Mouse (Mus musculus) bone marrow macrophage, adult 2 months (primary cell): ENCODE measurements at regions not wholly inside any gene's neighbourhood (a gene's known extent, or its start where the extent isn't known, plus 50 kb on each side); places are given as distances from the start of the nearest gene placed in this dataset.

Experiments
- H3K27ac ChIP-seq: 2 replicates; pipeline ENCODE4 v1.5.1; 2012; ENCODE audit warnings: low read depth, low read length; ENCODE audit not compliant: insufficient read depth
- H3K4me1 ChIP-seq: 2 replicates; pipeline ENCODE4 v1.6.1; 2012; ENCODE audit warnings: low read length; ENCODE audit not compliant: control insufficient read depth, insufficient read depth
- H3K4me3 ChIP-seq: 2 replicates; pipeline ENCODE4 v1.5.1; 2012; ENCODE audit warnings: mild to moderate bottlenecking, low read length, moderate library complexity; ENCODE audit not compliant: insufficient read depth
- CTCF ChIP-seq: IDR thresholded peaks from 2 replicates; pipeline ENCODE4 v1.5.1; 2012; ENCODE audit warnings: low read depth, mild to moderate bottlenecking, low read length, moderate library complexity
- POLR2A ChIP-seq: IDR thresholded peaks from 2 replicates; pipeline ENCODE4 v1.6.1; 2012; ENCODE audit warnings: mild to moderate bottlenecking, low read depth, low read length, borderline replicate concordance

DNA sequence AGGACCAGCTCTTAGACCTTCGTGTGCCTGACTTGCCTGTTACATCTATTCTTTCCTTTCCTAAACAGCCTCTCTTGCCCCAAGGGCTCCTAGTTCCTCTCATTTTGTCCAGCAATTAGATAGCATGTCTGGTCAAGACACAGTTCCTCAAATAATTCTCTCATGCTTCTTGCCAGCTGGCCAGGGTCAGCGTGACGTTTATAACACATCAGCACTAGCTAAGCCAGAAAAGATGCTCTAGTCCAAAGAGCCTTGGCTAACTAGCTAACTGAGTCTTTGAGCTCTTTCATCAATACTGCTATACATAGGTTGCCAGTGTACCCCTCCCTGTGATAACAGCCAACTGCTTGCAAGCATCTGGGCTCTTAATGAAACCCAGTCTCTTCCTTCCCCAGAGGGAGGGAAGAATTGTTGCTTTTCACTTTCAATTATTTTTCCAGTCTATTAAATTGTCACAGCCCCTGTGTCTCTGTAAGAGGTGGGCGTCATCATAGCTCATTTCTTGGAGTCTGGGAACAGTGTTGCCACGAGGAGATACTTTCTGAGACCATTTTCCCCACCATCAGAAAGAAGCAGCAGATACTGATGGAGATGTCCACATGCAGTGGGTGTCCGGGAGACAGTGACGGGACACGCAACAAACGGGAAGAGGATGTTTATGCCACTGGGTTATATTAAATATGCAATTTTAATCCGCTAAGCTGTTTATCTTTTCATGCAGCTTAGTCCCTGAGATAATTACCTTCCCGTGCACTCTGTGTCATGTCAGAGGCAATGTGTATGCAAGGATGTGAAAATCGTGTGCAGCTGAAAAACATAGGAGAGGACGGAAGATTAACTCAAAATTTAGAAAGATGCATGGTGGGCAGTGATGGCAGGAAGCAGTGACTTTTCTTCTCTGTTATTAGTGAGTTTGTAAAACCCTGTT is 250.1 kb upstream of the Nmur2 start:
- Histone ChIP-seq H3K4me1 (no peaks in the 10 kb centered on the region), H3K27ac (no peak overlapping the region), H3K4me3 (no peak overlapping the region)
- TF ChIP-seq CTCF (no peak), POLR2A (no peak)

DNA sequence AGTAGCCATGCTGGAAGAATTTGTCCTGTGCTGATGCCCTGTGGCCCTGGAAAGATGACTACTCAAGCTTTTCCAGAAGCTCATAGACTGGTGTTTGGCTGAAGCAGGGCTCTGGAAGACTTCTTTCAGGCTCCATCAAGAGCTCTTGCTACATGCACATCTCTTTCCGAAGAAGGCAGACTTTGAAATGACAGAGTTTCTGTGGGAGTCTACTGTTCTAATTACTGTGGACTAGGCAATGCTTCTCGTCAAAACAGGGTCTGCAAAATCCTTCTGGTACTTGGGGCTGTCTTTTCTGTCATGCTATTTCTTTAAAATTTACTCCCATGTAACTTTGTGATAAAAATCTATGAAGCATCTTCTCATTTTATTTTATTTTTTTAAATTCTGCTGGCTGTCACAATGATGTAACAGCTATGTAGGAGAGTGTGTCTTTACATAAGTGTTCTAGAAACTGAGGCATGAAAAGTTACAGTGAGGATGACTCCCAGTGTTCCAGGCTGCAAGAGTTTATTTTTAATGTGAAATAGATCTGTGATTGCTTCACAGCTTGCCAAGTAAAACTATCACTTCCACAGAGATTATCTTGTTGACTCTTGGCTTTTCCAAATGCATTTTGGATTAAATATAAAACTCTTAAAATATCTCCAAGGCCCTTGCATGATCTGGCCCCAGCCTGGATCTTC is 244.9 kb upstream of the Nmur2 start:
- Histone ChIP-seq H3K4me3 (no peak overlapping the region), H3K4me1 (no peaks in the 10 kb centered on the region), H3K27ac (no peak overlapping the region)
- TF ChIP-seq POLR2A (no peak), CTCF (no peak)

DNA sequence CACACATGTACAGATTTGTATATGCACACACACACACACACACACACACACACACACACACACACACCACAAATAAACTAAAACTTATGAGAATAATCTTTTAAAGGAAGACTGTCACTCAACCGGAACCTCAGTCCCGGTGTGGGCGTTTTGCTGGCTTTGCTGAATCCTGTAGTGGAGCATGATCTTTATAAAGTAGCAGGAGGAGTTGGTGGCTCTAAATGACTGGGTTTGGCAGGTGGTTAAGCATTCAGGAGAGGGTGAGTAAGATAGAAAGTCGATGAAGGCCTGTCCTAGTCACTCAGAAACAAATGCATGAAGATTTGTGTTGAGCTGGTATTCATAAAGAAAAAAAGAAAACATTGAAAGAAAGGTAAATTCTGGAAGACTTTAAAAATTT is 240.4 kb upstream of the Nmur2 start:
- H3K4me3 ChIP-seq, result no peak overlapping the region
- no peak overlapping the region for H3K27ac ChIP-seq
- no peak for TF ChIP-seq POLR2A
- TF ChIP-seq CTCF, result no peak
- H3K4me1 ChIP-seq, result no peaks in the 10 kb centered on the region

GRCm38 (mm10) chr11:56280216-56280615 is 239.4 kb upstream of the Nmur2 start:
- no peak for TF ChIP-seq CTCF
- TF ChIP-seq POLR2A, result no peak
- no peak overlapping the region for H3K27ac ChIP-seq
- H3K4me1 ChIP-seq, result no peaks in the 10 kb centered on the region
- H3K4me3 ChIP-seq, result no peak overlapping the region

DNA sequence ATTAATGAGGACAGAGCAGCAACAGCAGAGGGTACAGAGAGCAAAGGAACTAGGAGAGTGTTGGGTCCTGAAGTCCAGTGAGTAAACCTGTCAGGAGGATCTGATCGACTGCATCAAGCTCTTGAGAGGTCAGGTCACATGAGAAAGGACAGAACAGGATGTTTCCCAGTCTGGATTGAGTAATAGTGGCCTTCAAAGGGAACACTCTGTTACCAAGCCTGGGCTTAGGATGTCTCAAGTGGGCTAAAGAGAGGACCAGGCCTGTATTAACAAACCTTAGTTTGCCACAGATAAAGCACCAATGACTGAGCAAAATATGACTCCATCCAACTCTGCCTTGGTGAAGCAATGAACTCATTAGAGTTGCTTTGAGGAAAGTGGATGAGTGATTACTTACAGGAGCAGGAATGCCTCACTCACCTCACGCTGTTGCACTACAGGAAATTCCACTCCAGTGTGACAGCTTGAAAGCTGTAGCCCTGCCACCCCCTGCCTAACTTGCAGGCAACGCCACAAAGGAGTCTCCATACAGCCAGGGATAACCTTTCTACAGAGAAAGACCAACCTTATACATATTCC is 229.2 kb upstream of the Nmur2 start:
- Histone ChIP-seq H3K27ac (no peak overlapping the region), H3K4me3 (no peak overlapping the region), H3K4me1 (no peaks in the 10 kb centered on the region)
- no peak for TF ChIP-seq POLR2A
- TF ChIP-seq CTCF, result no peak

GRCm38 (mm10) chr11:56262726-56263125 is 221.9 kb upstream of the Nmur2 start:
- no peak overlapping the region for H3K27ac ChIP-seq
- TF ChIP-seq CTCF (no peak), POLR2A (no peak)
- no peak overlapping the region for H3K4me3 ChIP-seq
- no peaks in the 10 kb centered on the region for H3K4me1 ChIP-seq

DNA sequence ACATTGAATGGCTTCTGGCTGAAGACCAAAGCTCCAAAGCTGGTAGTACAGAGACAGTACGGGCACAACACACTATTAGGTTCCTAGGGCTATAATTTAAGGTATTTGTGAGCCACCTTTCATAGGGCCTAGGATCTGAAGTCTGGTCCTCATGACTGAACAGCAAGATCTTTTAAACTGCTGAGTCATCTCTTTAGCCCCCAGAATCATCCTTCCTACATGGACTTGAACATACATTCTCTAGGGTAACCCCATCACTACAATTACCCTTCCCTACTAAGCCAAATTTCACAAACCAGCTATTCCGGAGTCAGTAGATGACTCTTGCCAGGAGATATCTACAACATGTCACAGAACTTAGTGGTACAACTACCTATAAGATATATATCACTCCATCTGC is 215.5 kb upstream of the Nmur2 start:
- no peak overlapping the region for H3K27ac ChIP-seq
- H3K4me3 ChIP-seq, result no peak overlapping the region
- H3K4me1 ChIP-seq, result no peaks in the 10 kb centered on the region
- TF ChIP-seq CTCF (no peak), POLR2A (no peak)

GRCm38 (mm10) chr11:56254437-56254836 is 213.6 kb upstream of the Nmur2 start:
- H3K4me1 ChIP-seq, result no peaks in the 10 kb centered on the region
- no peak overlapping the region for H3K4me3 ChIP-seq
- H3K27ac ChIP-seq, result no peak overlapping the region
- TF ChIP-seq POLR2A, result no peak
- no peak for TF ChIP-seq CTCF

DNA sequence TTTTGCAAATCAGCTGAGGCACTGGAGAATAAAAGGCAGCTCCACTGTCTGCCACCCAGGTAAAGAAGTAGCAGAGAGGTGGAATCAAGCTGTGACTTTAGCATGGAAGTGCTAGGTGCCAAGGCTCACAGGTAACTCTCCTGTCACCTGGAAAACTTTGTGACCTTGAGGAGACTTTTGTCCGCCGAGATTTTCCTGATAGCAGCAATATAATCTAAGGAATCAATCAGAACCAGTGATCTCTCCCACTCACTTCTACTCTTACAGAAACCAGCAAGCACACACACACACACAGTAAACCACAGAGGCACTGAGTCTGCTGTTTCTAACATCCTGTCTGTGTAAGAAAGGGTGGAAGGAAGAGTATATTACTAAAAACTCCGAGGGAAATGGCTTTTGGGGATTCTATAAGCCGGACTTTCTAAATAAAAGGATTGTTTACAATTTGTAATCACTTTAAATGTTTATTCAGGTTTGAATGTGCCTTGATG is 206.6 kb upstream of the Nmur2 start:
- H3K4me3 ChIP-seq, result no peak overlapping the region
- no peak overlapping the region for H3K27ac ChIP-seq
- no peaks in the 10 kb centered on the region for H3K4me1 ChIP-seq
- TF ChIP-seq CTCF (no peak), POLR2A (no peak)
